Mouse (Mus musculus) liver, adult (tissue): ENCODE measurements at regions not wholly inside any gene's neighbourhood (a gene's known extent, or its start where the extent isn't known, plus 50 kb on each side); places are given as distances from the start of the nearest gene placed in this dataset.

Source experiments
- GATA4 ChIP-seq: IDR thresholded peaks from 2 replicates; pipeline ENCODE4 v1.6.1; 2014; ENCODE audit warnings: mild to moderate bottlenecking, low read length; ENCODE audit not compliant: insufficient replicate concordance

- no peak for TF ChIP-seq GATA4
Measured at GRCm38 (mm10) chr12:39766988-39767387, 270.8 kb downstream of the Arl4a start.

DNA sequence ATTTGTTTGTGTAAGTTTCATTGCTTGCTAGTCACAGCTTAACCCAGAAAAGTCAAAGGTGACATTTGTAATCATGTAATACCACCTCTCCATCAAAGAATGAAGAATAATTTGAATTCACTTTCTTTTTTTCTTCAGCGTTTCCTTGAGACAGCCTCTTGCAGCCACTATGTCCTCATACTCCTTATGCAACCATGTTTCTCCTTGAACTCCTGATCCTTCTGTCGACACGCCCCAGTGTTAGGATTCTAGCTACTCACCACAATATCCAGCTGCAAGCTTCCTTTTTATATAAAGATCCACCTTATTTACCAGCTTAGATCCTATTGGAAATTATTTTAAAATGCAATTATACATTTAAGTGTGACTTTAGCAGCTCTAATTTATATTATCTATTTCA, 274.3 kb downstream of the Arl4a start:
- TF ChIP-seq GATA4 = no peak

DNA sequence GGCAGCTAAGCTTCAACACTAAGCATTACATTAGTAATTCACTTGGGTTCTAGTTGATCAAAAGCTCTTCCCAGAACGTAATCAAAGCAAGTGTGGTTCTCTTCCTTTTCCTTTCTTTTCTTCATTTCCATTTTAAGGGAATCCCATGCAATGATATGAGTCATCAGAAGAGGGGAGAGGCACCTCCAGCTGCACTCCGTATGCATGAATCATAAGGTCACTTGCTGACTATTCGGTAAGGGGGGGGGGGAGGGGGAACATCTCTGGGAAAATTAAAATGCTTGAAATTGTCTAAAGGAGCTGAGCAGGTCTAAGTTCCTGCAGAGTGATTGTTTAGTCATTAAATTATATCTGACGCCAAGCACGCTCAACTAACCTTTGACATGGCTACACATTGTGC, 275.9 kb downstream of the Arl4a start:
- TF ChIP-seq GATA4 = no peak

DNA sequence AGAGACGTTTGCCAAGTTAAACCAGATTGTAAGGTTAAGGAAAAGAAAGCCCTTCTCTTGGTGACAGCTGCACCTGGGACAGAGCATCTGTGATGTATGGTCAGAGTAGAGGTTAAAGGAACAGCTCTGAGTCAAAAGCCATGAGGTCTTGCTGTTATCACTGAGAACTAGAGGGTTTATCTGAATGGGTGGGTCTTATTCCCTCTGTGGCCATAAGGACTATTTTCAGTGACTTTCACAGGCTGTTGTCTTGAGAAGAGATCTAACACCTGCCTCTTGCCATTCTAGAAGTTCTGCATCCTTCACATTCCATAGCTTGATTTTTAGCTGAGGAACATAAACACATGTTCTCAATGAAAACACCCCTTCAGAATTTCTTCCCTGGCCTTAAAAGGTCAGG, 276.5 kb downstream of the Arl4a start:
- no peak for TF ChIP-seq GATA4

DNA sequence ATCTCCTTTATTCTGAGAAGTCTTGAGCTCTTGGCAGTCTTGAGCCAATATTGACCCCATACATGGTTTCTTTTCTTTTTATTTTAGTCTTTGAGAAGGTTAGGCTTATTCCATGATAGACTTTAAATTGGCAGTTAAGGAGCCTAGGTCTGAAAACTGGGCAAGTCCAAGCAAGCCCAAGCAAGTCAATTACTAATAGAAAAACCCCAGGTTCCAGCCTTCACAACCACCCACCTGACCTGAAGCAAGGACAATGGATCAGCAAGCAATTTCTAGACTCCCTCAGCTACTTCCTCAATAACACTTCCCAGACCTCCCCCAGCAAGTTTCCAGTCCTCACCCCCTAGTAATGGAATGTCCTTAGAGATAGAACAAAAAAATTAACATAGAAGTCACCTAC, 279.9 kb downstream of the Arl4a start:
- no peak for TF ChIP-seq GATA4

GRCm38 (mm10) chr12:39751850-39752249, 286.0 kb downstream of the Arl4a start:
- no peak for TF ChIP-seq GATA4

DNA sequence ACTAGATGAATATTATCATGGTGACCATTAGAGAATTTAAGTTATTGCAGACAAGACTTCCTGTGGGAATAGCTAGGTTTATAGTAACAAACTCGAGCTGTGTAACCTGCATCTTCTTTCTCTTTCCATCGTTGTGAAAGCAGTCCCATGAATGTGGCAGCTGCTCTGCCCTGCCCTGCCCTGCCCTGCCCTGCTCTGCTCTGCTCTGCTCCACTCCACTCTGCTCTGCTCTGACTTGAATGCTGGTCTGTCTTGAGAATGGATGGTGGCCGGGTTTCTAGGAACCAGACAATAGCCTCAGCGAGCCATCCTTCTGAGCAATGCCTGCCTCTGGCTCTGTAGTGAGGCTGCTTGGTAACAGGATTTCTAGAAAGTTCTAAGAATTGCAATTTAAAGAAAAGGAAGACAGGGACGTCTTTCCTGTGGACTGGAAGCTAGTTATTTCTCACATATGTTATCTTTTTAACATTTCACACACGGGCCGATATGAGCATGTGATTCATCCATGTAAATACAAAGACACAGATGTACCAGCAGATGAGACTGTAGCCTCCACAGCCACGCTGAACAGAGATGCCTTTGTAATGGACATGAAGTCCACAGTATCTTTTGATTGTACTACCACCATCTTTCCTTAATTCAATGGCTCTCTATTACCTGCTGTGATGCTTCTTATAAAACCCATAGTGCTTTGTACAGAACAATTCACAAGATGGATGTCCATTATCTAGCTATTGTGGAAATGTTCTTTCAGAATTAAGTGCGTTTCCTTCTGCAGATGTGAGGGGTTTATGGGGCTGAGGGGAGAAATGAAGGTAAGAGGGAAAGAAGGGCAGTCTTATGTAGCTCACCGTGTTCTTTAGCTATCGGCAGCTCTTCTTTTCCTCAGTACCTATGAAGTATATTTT, 295.4 kb downstream of the Arl4a start:
- no peak for TF ChIP-seq GATA4

DNA sequence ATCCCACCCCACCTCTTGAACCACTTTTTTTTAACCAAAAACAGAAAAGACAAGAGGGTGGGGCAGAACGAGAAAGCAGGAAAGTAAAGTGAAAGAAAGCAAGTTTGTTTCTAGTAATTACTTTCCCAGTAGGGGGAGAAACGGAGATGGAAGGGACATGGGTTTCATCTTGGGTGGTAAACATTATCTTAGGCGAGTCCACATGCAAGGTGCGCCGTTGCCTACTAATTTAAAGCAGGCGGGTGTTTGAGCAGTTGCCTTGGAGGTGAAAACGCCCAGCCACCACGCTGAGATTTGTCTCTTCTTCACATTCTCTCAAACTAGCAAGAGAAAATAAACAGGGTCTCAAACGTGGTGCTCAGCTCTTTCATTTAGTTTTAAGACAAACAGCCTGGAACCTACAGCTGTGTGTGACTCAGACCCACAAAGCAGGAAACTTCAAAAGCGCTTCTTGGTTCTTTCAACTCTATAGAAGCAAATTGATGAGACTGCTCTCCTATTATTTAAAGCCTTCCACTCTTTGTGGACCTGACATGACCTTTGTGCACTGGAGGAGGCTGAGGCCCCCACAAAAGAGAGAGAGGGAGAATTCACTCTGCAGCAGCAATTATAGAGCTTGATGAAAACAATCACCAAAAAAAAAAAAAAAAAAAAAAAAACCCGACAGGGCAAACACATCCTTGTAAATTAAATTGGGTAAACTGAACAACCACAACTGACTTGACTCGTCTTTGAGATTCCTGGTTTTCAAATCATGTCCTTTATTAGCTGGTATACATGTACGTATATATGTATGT, 296.6 kb downstream of the Arl4a start:
- no peak for TF ChIP-seq GATA4

DNA sequence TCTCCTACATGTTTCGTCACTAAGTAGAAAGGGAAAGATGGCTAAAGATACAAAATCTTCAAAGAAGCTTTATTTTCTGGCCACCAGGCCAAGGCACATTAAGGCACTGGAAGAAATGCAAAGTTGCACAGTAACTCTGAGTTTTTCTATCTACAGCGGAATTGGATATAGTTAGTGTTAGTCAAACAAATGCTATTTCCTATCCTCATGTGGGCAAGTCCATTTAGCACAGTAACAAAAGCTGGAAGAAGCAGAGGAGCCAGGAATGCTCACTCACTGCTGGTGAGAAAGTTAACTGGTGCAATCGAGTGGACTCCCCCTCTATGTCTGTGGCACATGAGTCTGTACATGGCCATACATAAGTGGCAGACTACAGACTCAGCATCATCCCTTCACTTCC, 300.9 kb downstream of the Arl4a start:
- no peak for TF ChIP-seq GATA4

- TF ChIP-seq GATA4 = no peak
Measured at GRCm38 (mm10) chr12:39736097-39736920, 301.5 kb downstream of the Arl4a start.

DNA sequence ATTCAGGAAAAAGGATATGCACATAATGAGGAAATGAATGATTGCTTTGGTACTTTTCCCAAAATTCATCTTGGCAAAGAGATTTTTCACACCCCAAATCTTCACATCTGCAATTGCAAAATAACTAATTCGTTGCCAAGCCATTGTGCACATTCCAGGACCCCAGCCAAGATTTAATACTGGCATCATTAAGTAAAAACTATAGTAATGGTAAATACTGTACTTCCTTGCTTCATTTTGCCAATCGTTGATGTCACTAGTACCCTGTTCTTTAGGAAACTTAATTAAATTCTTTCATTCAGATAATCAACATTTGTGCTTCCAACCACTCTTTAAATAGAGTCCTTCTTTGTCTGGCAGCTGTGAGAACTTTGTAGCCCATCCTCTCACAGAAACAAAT, 303.6 kb downstream of the Arl4a start:
- no peak for TF ChIP-seq GATA4

DNA sequence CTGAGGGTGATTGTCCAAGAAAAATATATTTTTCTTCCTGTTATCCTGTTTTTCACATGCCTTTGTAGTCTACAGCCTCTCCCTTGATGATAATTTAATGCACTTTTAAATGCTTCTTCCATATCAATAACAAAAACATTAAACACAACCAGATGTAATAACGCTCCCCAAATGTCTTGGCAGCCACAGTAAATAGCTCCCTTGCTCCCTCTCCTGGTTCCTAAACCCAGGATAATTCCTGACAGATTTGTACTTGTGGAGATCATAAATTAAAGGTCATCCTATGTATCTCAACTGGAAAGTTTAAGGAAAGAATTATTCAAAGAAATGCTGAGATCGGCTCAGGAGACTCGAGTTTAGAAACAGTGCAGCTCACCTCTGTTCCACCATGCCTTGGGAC, 306.6 kb downstream of the Arl4a start:
- TF ChIP-seq GATA4 = no peak

DNA sequence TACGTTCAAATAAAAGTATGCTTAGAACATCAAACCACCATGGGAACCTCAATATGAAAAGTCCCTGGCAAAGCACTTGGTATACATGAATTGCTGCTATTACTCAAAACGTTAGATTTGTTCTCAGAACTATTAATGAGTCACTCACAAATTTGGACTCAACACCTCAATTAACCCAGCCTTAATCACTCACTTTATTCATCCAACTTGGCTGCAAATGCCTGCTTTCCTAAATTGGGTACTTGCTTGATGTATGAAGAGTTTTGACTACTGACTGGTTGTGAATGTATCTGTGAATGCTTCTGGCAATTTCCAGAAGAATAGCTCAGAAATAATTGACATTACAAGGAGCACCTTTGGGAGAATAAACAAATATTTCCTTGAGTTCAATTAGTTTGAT, 308.6 kb downstream of the Arl4a start:
- no peak for TF ChIP-seq GATA4

- TF ChIP-seq GATA4 = no peak
Measured at GRCm38 (mm10) chr12:39724172-39724571, 313.7 kb downstream of the Arl4a start.

DNA sequence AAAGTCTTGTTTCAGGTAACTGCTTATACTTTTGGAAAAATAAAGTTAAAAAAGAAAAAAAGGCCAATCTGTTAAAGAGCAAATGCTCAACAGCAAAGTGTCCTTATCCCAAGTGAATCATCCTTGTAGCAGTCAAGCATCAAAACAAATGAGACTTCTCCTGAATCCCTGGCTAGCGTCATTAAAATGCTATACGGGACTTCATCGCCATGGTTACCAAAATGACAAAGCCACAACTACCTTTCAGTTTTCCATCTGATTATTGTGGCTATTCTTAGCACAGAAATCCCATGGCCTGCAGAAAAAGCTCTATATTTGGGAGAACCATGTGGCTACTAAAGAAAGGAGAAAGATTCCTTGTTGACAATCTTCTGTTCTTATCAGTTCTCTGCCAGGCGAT, 322.7 kb downstream of the Arl4a start:
- no peak for TF ChIP-seq GATA4

DNA sequence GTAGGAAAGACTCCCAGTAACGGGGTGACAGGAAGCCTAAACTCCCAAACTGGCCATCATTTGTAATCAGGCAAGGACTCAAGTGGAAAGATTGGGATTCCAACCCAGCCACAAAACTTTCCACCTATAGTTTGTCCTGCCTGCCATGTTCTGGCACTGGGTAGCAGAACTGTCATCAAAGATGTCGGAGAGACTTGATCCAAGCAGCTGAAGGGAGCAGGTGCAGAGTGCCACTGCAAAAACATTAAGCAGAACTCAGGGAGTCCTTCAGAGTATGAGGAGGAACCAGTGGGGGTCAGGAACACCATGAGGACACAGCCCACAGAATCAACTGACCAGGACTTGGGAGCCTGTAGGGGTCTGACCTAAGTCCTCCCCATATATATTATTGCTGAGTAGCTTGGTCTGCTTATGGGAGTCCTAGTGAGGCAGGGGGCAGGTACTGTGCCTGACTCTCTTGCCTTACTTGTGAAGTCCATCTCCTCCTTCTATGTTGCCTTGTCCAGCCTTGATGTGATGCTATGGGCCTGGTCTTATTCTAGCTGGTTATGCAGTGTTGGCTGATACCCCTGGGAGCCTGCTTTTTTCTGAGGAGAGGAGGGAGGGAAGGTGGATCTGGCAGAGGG, 323.5 kb downstream of the Arl4a start:
- no peak for TF ChIP-seq GATA4

- TF ChIP-seq GATA4 = no peak
Measured at GRCm38 (mm10) chr12:39711807-39712206, 326.0 kb downstream of the Arl4a start.
